Mouse (Mus musculus): ENCODE results near the gene Sept1.

Sept1 gene

DNA sequence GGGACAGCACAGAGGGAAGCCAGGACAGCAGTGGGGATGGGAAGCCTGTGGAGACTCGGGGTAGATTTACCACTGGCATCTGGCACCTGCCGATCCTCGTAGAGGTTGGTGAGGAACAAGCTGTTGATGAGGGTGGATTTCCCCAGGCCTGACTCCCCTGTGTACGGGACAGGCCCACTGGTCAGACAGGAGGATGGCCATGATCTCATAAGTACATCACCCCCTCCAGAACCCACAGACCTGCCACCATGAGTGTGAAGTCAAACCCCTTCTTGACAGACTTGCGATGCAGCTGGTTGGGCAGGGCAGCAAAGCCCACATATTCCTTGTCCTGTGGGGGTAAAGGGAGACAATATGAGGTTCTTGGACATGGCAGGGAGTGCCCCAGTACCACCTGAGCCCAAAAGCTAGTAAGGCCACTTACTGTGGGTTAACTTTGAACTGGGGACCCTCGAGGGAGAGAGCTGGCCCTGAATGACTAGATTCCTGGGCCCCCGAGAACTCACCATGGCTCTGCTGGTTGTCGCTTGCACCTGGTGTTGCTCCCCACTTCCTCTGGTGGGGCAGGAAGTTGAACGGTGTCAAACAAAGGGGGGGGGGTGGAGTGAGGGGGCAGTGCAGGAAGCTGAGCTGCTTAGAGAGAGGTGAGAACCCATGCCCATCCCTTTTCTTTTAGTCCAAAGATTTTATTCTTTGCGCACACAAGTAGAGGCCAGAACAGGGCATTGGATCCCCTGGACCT lies 14.9 kb downstream of the Sept1 start:
- no peak for DNase-seq

DNA sequence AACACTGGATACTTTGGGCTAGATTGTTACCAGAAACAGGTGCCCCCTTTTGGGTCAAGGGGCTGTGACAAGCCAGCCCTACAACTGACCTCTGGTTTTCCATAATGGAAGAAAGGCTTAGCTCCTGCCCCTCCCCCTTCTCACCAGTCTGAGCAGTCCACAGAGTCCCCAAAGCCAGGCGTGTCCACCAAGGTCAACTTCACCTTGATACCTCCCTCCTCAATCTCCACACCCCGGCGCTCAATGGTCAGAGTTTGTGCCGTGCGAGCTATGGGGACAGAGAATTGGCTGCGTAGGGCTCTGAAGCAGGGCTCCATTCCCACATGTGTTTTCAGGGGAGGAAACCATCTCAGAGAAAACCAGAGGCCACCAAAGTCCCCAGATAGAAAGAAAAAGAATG lies 15.5 kb downstream of the Sept1 start:
- no peak for DNase-seq

DNA sequence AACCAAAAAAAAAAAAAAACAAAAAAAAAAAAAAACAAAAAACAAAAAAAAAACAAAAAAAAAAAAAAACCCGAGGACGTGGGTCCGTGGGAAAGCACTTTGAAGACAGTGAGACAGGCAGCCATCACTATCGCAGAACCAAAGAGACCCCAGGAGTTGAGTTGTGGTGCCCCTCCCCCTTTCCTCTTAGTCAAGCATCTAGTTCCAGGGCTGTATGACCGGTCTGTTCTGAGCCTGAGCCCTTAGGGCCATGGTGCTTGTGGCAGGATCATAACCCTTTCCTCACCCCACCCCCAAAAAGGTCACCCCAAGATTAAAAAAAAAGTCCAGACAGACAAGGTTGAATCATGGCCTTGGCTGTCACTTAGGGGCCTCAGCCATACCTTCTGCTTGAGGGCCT lies 16.6 kb downstream of the Sept1 start:
- DNase-seq: no peak

DNA sequence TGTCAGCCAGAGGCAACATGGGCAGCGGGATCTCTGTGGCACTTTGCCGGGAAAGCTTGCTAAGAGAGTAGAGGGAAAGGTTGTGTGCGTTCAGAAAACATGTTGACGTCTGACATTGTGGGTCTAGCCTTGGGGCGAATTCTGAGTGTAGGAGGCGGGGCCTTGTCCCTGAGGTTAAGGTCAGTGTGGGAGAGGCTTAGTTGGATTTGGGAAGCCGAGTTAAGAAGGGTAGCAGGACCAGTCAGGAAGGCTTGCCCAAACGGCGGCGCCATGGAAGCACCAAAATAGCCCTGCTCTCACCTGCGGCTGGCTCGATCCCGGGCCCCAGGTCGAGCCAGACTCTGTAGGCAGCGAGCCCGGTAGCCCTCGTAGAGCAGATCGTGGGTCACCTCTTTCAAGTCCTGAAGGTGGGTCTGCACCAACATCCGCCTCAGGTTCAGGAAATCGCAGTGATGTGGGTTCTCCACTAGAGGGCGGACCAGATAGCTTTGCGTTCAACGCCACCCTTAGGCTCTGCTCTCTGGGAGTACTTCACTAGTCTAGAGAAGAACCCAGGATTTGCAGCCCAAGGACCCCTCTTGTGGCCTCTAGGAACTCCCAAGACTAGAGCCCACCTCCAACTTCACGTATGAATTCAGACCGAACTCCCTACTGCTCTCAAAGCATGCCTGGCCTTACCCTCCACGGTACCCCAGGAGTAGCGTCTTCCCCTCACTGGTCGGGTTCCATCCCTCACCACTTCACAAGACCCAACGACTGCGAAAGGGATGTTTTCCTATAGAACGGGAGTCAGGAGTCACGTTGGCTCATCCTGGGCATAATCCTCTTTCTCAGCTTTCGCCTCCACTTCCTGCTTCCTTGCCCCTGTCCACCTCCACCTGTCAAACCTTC lies 17.7 kb downstream of the Sept1 start:
- peak; percentile 79 for DNase-seq

DNA sequence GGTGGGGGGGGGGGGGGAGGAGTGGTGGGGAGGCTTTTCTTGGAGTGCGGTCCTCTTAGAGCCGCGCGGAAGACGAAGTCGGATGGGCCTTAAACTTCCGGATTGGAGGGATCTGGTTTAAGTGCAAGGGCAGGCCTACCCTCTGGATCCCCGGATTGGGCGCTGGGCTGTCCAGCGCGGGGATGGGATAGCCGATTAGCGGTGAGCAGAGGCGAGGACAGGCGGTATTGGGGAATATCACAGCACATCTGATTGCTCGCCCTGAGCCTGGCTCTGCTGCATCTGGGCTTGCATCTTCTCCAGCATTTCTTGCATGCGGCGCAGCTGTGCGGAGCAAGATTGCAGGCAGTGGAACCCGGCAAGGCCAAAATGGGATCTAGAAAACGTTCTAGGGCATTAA lies 18.4 kb downstream of the Sept1 start:
- no peak for DNase-seq

DNA sequence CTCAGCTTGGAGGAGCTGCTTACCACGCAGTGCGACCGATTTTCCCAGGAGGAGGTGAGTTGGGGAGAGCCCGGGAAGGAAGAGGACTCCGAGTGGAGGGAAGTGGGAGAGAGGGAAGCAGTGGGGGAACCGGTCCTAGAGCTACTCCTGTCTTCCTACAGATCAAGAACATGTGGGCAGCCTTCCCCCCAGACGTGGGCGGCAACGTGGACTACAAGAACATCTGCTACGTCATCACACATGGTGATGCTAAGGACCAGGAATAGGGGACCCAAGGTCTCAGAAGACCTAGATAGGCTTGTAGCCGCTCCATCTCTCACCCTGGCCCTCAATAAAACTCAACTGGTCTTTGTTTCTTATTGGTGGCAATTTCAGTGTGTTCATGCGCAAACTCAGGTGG lies 19.0 kb downstream of the Sept1 start:
- DNase-seq: no peak

DNA sequence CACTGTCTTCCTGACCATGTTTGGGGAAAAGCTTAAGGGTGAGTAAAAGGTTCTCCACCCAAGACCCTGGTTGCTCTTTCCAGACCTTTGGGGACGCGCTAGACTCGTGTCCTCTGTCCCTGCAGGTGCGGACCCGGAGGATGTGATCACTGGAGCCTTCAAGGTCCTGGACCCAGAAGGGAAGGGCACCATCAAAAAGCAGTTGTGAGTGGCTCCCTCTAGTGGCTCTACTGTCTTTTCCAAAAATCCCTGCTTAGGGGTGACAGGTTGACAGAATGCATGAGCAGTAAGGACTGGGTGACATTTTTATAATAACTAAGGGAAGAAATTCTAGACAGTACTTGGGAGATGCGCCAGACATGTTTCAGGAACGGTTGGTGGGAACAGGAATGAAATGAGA lies 19.4 kb downstream of the Sept1 start:
- no peak for DNase-seq

DNA sequence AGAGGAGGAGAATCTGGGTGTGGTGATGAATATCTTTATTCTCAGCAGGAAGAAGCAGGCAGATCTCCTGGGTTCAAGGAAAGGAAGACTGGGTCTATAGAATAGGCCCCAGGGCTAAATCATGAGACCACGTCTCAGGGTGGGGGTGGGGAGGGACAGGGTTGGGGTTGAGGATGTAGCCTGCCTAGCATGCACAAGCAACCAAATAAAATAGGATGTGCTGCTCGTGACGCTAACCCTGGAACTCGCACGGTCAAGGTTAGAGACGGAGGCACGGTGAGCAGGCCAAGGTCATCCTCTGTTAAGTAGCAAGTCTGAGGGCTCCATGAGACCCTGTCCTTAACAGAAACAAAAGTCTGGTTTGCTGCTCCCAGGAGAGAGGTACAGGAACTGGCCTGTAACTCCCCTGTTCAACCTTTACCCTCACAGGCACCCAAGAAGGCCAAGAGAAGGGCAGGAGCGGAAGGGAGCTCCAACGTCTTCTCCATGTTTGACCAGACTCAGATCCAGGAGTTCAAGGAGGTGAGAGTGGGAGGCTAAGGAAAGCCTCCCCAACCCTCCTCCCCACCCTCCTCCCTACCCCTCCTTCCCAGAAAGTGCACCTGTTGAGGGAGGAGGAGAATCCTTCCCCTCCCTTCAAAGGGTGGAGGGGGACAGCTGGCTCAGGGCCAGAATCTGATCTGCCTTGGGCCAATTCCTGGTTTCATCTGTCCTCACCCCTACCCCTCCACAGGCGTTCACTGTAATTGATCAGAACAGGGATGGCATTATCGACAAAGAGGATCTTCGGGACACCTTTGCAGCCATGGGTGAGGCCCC lies 20.3 kb downstream of the Sept1 start:
- no peak for DNase-seq

DNA sequence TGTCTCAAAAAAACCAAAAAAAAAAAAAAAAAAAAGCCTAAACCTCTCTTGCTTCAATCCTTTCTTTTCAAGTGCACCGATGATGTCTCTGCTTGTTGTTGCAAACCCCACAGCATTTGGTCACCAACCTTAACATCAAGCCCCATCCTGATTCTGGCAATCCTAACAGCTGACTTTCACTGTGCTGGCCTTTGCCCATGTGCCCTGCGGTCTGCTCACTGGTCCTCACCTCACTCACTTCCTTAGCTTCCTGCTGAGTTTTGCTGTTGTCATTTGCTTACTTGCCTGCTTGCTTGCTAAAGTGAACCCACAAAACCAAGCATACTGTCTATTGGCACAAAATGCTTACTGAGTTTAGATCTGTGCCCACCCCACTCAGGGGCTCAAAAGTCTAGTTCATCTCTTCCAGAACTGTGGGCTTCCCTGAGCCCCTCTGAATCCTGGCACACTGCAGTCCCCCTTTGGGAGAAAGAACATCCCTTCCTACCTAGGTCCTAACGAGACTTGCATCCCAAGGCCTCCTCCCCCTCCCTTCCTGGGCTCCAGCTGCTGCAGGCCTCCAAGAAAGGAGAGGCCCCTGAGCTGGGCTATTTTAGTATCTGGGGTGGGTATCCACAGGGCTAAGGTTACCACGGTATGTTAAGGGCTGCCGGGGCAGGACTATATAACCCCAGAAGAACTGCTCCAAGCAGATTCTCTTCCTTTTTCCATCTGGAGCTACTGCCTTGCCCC lies 21.8 kb downstream of the Sept1 start:
- no peak for DNase-seq

DNA sequence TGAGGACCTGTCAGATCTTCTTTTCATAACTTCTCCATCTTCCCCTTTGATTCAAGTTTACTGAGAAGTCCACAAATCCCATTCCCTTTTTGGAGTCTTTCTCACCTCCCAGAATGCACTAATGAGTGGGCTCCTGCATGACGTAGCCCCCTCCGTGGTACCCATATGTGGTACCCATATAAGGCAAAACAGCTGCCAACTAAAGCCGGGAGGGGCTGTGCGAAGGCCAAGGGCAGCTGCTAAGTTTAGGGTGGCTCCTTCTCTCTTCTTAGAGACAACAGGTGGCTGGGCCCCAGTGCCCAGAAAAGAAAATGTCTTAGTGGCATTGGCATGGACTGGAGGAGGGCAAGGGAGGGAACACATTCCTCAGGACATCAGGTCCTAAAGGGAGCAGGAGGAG lies 22.7 kb downstream of the Sept1 start:
- DNase-seq: peak; percentile 71

DNA sequence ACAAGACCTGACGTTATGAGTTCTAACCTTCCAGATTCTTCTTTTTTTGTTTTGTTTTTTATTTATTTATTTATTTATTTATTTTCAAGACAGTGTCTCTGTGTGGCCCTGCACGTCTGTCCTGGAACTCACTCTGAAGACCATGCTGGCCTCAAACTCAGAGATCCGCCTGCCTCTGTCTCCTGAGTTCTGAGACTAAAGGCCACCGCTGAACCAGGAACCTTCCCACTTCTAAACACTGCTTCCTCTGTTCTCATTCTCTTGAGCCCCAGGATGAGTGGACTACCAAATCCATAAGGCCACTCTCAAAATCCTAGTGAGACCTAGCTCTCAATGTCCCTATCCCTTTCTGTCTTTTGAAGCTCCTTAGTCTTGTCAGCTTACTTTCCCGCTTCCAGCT lies 23.1 kb downstream of the Sept1 start:
- no peak for DNase-seq

DNA sequence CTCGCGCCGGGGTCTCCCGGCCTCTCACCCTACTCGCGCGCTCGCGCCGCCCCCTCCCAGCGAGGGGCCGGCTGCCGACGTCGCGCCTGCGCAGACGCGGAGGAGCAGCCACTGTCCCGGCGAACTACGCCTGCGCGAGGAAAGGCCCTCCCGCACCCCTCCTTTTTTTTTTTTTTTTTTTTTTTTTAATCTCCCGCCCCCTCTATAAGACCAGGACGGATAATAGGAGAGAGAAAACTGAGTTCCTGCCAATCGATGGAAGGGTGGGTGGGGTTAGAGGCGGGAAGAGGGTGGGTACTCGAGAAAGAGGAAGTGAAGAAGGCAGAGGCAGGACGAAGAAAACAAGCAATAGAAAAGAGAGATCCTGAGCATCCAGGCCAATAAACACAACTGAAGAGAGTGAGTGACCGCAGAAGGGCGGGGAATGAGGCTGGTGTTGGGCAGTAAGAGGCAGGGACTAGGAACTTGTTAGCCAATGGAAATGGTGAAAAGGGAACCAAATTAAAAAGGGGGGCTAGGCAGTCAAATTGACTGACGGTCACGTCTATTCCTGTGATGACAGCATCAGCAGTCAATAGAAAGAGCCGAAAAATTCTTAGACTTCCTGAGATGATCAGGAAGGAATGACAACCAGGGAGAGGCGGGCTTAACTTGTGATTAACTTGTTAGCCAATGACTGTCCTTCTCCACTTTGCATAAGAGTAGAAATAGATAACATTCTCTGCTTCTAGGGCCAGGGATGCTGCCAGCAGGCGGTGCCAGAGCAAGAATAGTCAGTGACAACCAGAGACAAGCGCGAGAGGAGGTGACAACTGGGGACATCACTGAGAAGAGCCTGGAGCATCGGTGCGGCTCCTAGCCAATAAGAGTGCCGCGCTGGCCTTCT lies 24.1 kb downstream of the Sept1 start, which contains the start of gene Mylpf:
Gene Mylpf (plus strand): TSS at position 338 of the 886 bp plus-strand sequence.
- peak; percentile 99 for DNase-seq

DNA sequence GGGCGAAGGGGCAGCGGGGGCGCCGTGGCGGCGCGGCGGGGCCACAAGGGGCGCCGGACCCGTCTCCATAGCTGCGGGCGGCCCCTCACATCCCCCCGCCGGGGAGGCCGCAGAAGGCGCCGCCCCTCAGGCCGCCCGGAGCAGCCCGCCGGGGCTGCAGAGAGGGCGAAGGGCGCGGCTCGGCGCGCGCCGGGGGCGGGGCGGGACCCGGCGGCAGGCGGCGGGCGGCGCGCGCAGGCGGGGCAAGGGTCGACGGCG lies 24.7 kb downstream of the Sept1 start, which contains the start of gene Tbc1d10b:
Gene Tbc1d10b (minus strand): TSS at position 174 of the 258 bp plus-strand sequence.
- peak; percentile 71 for DNase-seq

DNA sequence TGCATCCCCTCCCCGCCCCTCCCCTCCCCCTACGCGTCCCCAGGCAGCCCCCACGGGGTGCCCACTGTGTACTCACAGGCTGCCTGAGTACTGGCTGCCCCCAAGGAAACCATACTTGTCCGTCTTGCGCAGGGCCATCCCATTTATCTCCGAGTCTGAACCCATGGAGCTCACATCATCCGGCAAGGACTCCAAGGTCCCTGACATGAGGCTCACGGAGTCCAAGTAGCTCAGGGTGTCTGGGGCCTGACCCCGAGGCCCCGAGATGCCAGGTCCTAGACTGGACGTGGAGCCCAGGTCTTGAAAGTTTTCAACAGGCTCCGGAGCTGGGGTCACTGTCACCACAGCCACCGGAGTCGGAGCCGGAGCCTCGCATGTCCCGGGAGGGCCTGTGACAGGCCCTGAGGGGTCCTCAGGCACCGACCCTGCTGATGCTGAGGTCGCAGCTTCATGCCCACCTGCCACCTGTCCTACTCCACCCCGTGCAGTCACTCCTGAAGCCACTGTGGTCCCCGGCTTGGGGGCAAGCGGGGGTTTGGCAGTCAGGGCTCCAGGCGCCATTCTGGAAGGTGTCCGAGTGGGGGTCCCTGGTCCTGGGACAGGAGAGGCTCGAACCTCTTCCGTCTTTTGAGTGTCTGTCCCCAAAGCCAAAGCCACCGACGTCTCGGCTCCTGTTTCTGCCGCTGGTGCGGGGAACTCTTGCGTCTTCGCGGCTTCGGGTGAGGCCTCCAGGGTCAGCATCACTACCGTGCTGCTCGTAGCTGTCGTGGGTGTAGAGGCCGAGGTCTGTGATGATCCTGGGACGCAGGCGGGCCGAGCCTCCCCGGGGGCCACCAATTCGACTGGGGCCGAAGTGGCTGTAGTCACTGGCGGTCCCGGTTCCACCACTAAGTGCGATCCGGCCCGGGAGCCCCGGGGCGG lies 25.3 kb downstream of the Sept1 start:
- peak; percentile 72 for DNase-seq

DNA sequence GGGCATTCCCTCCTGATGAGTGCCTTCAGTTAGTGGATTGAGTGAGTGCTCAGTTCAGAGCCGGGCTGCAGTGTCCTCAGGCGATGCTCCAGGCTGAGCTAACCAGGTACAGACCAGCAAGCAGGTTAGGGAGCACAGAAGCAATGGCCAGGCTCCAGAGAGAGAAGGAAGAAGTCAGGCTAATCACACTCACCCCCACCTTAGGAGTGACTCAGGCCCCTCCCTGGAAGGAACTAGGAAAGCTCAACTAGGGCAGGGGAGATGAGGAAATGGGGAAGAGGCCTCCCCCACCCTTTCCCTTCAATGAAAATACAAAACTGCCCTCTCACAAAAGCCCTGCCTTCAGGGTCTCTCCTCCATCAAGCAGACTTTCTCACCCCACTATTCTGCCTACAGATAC lies 26.3 kb downstream of the Sept1 start:
- no peak for DNase-seq

DNA sequence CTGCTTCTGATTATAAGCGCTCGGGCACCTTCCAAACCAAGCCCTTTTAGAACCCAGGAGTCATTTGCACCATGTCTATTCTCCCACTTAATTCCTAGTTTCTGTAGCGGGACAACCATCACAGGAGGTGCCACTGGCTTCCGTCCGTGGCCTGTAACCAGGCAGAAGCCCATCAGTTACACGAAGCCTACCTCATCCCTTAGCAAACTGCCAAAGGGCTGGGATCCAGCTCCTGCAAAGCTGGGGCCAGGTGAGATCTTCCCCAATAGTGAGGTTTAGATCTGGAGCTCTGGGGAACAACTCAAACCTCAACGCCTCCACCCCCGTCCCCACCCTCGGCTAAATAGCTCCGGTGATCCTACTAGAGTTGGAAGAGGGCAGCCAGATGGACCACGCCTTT lies 36.4 kb downstream of the Sept1 start:
- no peak for DNase-seq

DNA sequence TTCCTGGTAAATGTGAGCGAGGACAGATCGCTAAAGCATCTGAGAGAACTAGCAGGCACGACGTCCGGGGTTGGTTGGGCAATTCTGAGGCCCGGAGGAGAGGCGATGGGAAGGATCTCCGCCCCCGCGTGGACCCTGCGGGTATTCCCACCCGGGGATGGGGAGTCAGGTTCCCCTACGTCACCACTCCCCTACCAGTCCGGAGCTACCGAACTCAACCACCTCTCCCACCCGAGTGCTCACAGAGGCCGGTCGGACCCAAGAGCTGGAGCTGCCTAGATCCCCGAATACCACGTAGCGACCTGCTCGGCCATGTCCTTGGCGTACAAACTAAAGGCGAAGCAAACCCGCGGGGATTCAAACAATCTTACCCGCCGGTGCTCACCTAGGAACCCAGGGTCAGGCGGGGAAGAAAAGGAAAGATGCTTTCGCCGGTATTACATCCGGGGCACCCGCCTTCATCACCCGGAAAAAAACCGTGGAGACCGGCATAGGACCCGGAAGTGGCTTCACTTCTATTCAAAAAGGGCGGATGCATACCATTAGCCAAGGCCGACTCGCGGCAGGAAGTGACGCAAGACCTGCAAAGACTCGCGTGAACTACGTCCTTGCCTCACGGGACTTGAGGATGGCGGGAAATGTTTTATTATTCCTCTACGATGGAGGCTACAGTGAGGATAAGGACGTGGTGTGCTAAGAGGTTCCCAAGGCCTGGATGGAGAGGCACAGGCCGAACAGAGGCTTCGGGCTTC lies 37.2 kb downstream of the Sept1 start, which contains the start of gene Cd2bp2:
Gene Cd2bp2 (minus strand): TSS at position 507 of the 752 bp plus-strand sequence.
- peak; percentile 98 for DNase-seq

DNA sequence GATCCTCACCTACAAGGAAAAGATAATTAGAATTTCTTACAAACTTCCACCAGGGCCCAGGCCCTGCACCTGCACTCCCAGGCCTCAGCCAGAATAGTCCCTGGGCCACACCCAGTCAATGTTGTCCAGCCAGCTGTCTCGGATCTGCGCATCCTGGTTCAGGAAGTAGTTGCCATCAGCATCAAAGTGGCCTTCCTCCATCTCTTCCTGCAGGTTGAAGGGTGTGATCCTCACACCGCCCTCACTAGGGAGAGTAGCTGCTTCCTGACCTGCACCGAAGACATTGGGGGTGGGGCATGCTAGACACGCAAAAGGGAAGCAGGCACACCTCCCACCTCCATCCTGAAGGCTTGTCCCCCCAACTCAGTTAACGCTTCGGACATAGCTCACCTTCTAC lies 38.3 kb downstream of the Sept1 start:
- DNase-seq: peak; percentile 45

DNA sequence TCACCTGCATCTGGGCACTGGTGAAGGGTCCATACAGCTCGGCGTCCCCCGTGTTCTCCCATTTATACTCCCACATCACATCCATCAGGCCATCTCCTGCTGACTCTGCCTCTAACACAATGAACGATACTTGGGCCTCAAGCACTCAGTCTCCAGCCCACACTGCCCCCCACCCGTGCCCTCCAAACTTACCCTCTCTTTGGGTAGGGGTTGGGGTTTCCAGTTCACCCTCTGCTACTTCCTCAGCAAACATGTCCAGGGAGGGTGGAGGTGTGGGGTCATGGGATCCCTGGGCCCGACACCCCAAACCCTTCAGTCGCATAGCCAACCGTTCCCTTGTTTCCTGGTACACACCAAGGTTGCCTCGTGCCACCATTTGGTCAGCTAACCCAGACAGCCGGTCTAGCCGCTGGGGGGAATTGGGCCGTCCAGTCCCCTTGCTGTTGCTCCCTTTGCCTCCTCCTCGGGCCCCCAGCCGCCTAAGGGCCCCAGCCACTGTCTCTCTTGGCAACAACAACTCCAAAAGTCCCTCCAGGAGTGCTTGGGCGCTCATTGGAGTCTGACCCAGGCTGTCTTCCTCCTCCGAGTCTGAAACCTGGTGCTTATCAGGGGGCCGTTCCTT lies 38.8 kb downstream of the Sept1 start:
- DNase-seq: peak; percentile 33

All from cerebellum, adult 9-10 months (tissue).